Mouse (Mus musculus): ENCODE results near the gene Slc36a4.

GRCm38 (mm10) chr9:15766821-15767220 lies 57.3 kb downstream of the Slc36a4 start:
- TF ChIP-seq POLR2A (IDR thresholded peaks at IDR 0.05; ENCODE audit: low read depth, low read length) (no peak), CTCF (conservative IDR thresholded peaks at IDR 0.05; ENCODE audit: insufficient read depth, insufficient read length, low read depth, low read length) (no peak)

All from kidney, adult 2 months (tissue).